9 mouse cellular contexts compared by ENCODE assay signal in genomic region chr15:94139534-94139958, GRCm38 (mm10).
DNase-seq lines count a peak whose midpoint lies in the region; ATAC-seq and TF ChIP-seq lines count a peak whose summit lies in the region.
"Had no signal": no experiment of that assay in that cellular context is flagged by ENCODE, and none has a peak within 500 bp of the region (broad histone marks: within the 10 kb centered on the region; RNA-seq: fewer than 3 reads in every experiment).

No protein-coding gene starts in this region.

- no peaks in the 10 kb centered on the region for H3K36me3 ChIP-seq in intestine, embryonic 14.5 days (ENCODE audit: control insufficient read depth, insufficient read depth, low read length)
- no peaks in the 10 kb centered on the region for H3K36me3 ChIP-seq in intestine, embryonic 15.5 days
- no peaks in the 10 kb centered on the region for H3K36me3 ChIP-seq in kidney, postnatal 0 days (ENCODE audit: insufficient read depth, low read length)
- H3K36me3 ChIP-seq in neural tube, embryonic 13.5 days = no peaks in the 10 kb centered on the region
- H3K36me3 ChIP-seq in liver, embryonic 11.5 days (ENCODE audit: control insufficient read depth, insufficient read depth, low read length) = no peaks in the 10 kb centered on the region

- no peaks in the 10 kb centered on the region for H3K27me3 ChIP-seq in intestine, embryonic 14.5 days (replicated peaks; ENCODE audit: control insufficient read depth, insufficient read depth, low read length)
- no peaks in the 10 kb centered on the region for H3K27me3 ChIP-seq in intestine, embryonic 15.5 days (replicated peaks)
- no peaks in the 10 kb centered on the region for H3K27me3 ChIP-seq in kidney, postnatal 0 days (ENCODE audit: insufficient read depth, low read length)
- no peaks in the 10 kb centered on the region for H3K27me3 ChIP-seq in neural tube, embryonic 13.5 days
- no peaks in the 10 kb centered on the region for H3K27me3 ChIP-seq in liver, embryonic 11.5 days (replicated peaks; ENCODE audit: control insufficient read depth, insufficient read depth, low read length)

- no peak overlapping the region for H3K4me3 ChIP-seq in intestine, embryonic 14.5 days (ENCODE audit: low read depth, low read length)
- H3K4me3 ChIP-seq in intestine, embryonic 15.5 days (replicated peaks) = no peak overlapping the region
- no peak overlapping the region for H3K4me3 ChIP-seq in kidney, postnatal 0 days (replicated peaks; ENCODE audit: low read depth, low read length)
- no peak overlapping the region for H3K4me3 ChIP-seq in neural tube, embryonic 13.5 days
- H3K4me3 ChIP-seq in liver, embryonic 11.5 days (ENCODE audit: low read depth, low read length) = no peak overlapping the region
- H3K4me3 ChIP-seq: heart, adult 2 months had no signal

- H3K4me1 ChIP-seq in intestine, embryonic 14.5 days (replicated peaks; ENCODE audit: control insufficient read depth, insufficient read depth, low read length) = no peaks in the 10 kb centered on the region; the same call in 1 of the 2 replicates
- H3K4me1 ChIP-seq in intestine, embryonic 15.5 days (replicated peaks) = no peaks in the 10 kb centered on the region
- H3K4me1 ChIP-seq in kidney, postnatal 0 days (replicated peaks; ENCODE audit: insufficient read depth, low read length) = no peaks in the 10 kb centered on the region
- H3K4me1 ChIP-seq in neural tube, embryonic 13.5 days (replicated peaks) = peaks cover 17% of the 10 kb centered on the region
- H3K4me1 ChIP-seq in liver, embryonic 11.5 days (replicated peaks; ENCODE audit: control insufficient read depth, insufficient read depth, low read length) = no peaks in the 10 kb centered on the region

- no peaks in the 10 kb centered on the region for H3K9me3 ChIP-seq in intestine, embryonic 14.5 days (ENCODE audit: control insufficient read depth, low read length)
- no peaks in the 10 kb centered on the region for H3K9me3 ChIP-seq in intestine, embryonic 15.5 days
- H3K9me3 ChIP-seq in kidney, postnatal 0 days (replicated peaks; ENCODE audit: low read length) = no peaks in the 10 kb centered on the region
- no peaks in the 10 kb centered on the region for H3K9me3 ChIP-seq in neural tube, embryonic 13.5 days
- H3K9me3 ChIP-seq in liver, embryonic 11.5 days (ENCODE audit: control insufficient read depth, low read length) = no peaks in the 10 kb centered on the region

- no peak overlapping the region for H3K4me2 ChIP-seq in intestine, embryonic 14.5 days (ENCODE audit: low read length)
- no peak overlapping the region for H3K4me2 ChIP-seq in intestine, embryonic 15.5 days (replicated peaks)
- 0 out of 2 replicates have a peak overlapping the region, but pooled peaks have one; percentile 2 for H3K4me2 ChIP-seq in kidney, postnatal 0 days (ENCODE audit: low read length)
- H3K4me2 ChIP-seq in neural tube, embryonic 13.5 days = no peak overlapping the region
- H3K4me2 ChIP-seq in liver, embryonic 11.5 days = no peak overlapping the region

- WGBS in intestine, embryonic 14.5 days = 37% methylated on average over 13 of the region's 13 CpGs
- WGBS in intestine, embryonic 15.5 days = 47% methylated on average over 13 of the region's 13 CpGs
- 13% methylated on average over 13 of the region's 13 CpGs for WGBS in kidney, postnatal 0 days
- 71% methylated on average over 13 of the region's 13 CpGs for WGBS in neural tube, embryonic 13.5 days
- 61% methylated on average over 13 of the region's 13 CpGs for WGBS in liver, embryonic 11.5 days

- TF ChIP-seq CTCF in kidney, postnatal 0 days (IDR thresholded peaks at IDR 0.05; ENCODE audit: low read depth) = no peak

- DNase-seq in intestine, embryonic 14.5 days (ENCODE audit: low spot score) = peak; percentile 50
- DNase-seq in embryo, embryonic 10.5 days (ENCODE audit: low spot score) = peak; percentile 69
- DNase-seq in kidney, postnatal 0 days (ENCODE audit: low spot score) = peak; percentile 88
- DNase-seq in layer of hippocampus, adult 18-20 months (ENCODE audit: low spot score in 2 of 2) = no peak
- DNase-seq in liver, embryonic 11.5 days (ENCODE audit: low spot score) = no peak
- no peak for DNase-seq in gastrocnemius, adult 18-20 months (ENCODE audit: low spot score)

- H3K9ac ChIP-seq in intestine, embryonic 14.5 days (ENCODE audit: low read length) = no peak overlapping the region
- H3K9ac ChIP-seq in intestine, embryonic 15.5 days = no peak overlapping the region
- H3K9ac ChIP-seq in kidney, postnatal 0 days (ENCODE audit: low read depth, low read length) = no peak overlapping the region
- no peak overlapping the region for H3K9ac ChIP-seq in neural tube, embryonic 13.5 days
- no peak overlapping the region for H3K9ac ChIP-seq in liver, embryonic 11.5 days (ENCODE audit: low read depth, low read length)

- no peak for ATAC-seq in intestine, embryonic 14.5 days (replicated peaks; ENCODE audit: low FRiP score, low TSS enrichment, low read depth)
- no peak for ATAC-seq in intestine, embryonic 15.5 days
- ATAC-seq in kidney, postnatal 0 days (replicated peaks; ENCODE audit: low FRiP score, low read depth) = no peak; the same call in 1 of the 2 replicates
- ATAC-seq in neural tube, embryonic 13.5 days (ENCODE audit: low read depth) = no peak
- ATAC-seq in liver, embryonic 11.5 days (replicated peaks; ENCODE audit: low FRiP score) = no peak

- H3K27ac ChIP-seq in intestine, embryonic 14.5 days (ENCODE audit: low read depth) = no peak overlapping the region
- H3K27ac ChIP-seq in intestine, embryonic 15.5 days = no peak overlapping the region
- H3K27ac ChIP-seq in kidney, postnatal 0 days = no peak overlapping the region
- 0 out of 2 replicates have a peak overlapping the region, but pooled peaks have one; percentile 18 for H3K27ac ChIP-seq in neural tube, embryonic 13.5 days (replicated peaks)
- H3K27ac ChIP-seq in liver, embryonic 11.5 days (ENCODE audit: low read depth, low read length) = no peak overlapping the region
- H3K27ac ChIP-seq: heart, adult 2 months had no signal

Comparison
In these comparisons a context has a peak if more than half of its experiments do, and no peak if none do; other contexts are left out.
1. DNase-seq: peak in intestine, embryonic 14.5 days (single experiment), embryo, embryonic 10.5 days (single experiment) and kidney, postnatal 0 days (single experiment); none in layer of hippocampus, adult 18-20 months (0 of 2), liver, embryonic 11.5 days (single experiment) and gastrocnemius, adult 18-20 months (single experiment).